Mouse (Mus musculus): Measurements from ENCODE around the gene Sec22b. TPM values are rescaled to one million over a fixed set of nuclear protein-coding genes. Genes with fewer than 3 reads are reported as not detected.

Sec22b gene
- polyA plus RNA-seq, 1 experiment from 2014 or later: 154 TPM

Other genes with a start within 250 kb of the Sec22b start
- 16.2 and 25.6 TPM in 2 replicates for gene Prkab2, start 243.0 kb upstream of the Sec22b start, polyA plus RNA-seq (2016; fragmentation: Nextera tagmentation; extraction: Ambion mirVana)
- gene Gm17651, start 226.5 kb upstream of the Sec22b start, polyA plus RNA-seq (2016; fragmentation: Nextera tagmentation; extraction: Ambion mirVana): not detected in 2 replicates
- gene Pde4dip, start 12.5 kb upstream of the Sec22b start, polyA plus RNA-seq (2016; fragmentation: Nextera tagmentation; extraction: Ambion mirVana): 42.0 and 84.8 TPM in 2 replicates
- gene Notch2, start 112.3 kb downstream of the Sec22b start, polyA plus RNA-seq (2016; fragmentation: Nextera tagmentation; extraction: Ambion mirVana): 11.2 and 16.8 TPM in 2 replicates